Mouse (Mus musculus) lung, adult 10 weeks (tissue): ENCODE measurements around the gene Pikfyve. TPM values are rescaled to one million over a fixed set of nuclear protein-coding genes. Genes with fewer than 3 reads are reported as not detected.

Experiments used
- polyA plus RNA-seq: library from polyadenylated mRNA; stranded (reverse); fragments of 350-450 nt; fragmentation: Illumina TruSeq; extraction: RNeasy Lipid Tissue Mini Kit (QIAGEN cat#74804); gene quantifications from one replicate; pipeline ENCODE4 v1.2.3, GENCODE M21; 2014; ENCODE audit warnings: low read depth, low replicate concordance; ENCODE audit not compliant: insufficient read depth

Gene Pikfyve
- polyA plus RNA-seq = 4.4 TPM

DNA sequence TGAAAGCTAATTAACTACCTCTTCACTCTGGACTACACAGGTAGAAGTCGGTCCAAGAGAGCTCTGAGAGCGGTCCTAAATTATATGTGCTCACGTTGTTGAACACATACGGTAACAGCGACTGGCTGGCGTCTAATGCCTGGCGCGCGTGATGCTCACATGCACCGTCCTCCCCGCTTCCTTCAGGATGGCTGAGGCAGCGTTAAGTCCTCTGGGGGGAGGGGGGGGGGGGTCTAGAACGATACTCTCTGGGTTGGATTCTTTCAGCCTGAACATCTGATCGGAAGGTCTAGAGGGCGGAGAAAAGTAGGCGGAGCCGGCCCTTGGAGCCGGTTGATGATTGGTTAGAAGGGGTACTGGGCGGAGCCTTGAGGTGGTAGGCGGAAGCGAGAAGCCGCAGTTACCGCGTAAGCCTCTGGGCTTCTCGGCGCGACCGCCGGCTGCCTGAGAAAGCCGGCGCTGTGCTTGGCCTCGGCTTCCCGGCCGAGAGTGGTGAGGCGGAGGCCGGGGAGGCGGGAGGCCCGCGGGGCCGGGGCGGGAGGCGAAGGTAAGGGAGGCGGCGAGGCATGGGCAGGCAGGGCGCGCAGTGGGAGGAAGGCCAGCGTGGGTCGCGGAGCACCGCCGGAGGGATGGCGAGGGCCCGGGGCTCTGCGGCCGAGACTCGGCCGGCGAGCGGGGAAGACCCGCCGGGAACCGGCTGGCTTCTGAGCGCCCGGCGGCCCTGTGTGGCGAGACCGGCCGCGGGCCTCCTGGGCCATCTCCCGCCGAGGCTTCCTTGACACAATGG lies at the start of gene Pikfyve, which contains the start of gene Idh1:
Pikfyve (plus strand) TSS at position 397 of the 787 bp plus-strand sequence.
Idh1 (minus strand) TSS at position 214 of the 787 bp plus-strand sequence.

GRCm38 (mm10) chr1:65281756-65282155 lies 95.3 kb downstream of the Pikfyve start, which contains the start of gene Pth2r:
Gene Pth2r (plus strand): TSS chr1:65282056.

Other genes starting within 250 kb of the Pikfyve start
- 4.0 TPM for gene Plekhm3, start 229.9 kb upstream of the Pikfyve start, polyA plus RNA-seq
- 0.28 TPM for gene Akr1cl, start 153.9 kb upstream of the Pikfyve start, polyA plus RNA-seq
- not detected for gene Cryge, start 135.5 kb upstream of the Pikfyve start, polyA plus RNA-seq
- gene Crygd, start 123.2 kb upstream of the Pikfyve start, polyA plus RNA-seq = not detected
- not detected for gene Crygc, start 113.0 kb upstream of the Pikfyve start, polyA plus RNA-seq
- not detected for gene Crygb, start 104.4 kb upstream of the Pikfyve start, polyA plus RNA-seq
- gene Cryga, start 83.3 kb upstream of the Pikfyve start, polyA plus RNA-seq = not detected
- not detected for gene Gm28845, start 67.1 kb upstream of the Pikfyve start, polyA plus RNA-seq
- not detected for gene D630023F18Rik, start 63.5 kb upstream of the Pikfyve start, polyA plus RNA-seq
- 67.8 TPM for gene Idh1, start 183 bp upstream of the Pikfyve start, polyA plus RNA-seq
- not detected for gene Pth2r, start 95.4 kb downstream of the Pikfyve start, polyA plus RNA-seq